Mouse (Mus musculus) ES-CJ7 (cell line): ENCODE results near the gene Htr1d.

Experiments
- DNase-seq: peaks from one replicate; pipeline ENCODE4 v3.0.0; 2011; ENCODE audit warnings: low read depth, low spot score

Gene Htr1d

DNA sequence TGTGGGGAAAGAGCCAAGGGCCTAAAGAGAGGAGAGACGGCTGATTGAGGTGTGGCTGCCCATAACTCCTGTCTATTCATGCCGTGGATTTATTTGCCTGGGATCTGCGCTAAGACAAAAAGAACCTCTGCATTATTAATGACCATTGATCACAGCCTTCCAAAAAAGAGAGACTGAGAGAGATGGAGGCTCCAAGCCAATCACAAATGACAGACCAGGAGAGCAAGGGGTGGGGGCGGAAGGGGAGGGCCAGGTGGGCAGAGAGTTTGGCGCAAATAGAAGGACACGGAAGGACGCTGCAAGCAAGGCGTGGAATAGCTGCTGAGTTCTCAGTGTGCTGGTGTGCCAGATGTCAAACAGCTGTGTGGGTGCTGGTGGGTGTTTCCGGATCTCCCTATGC is at the start of gene Htr1d:
Htr1d (plus strand) TSS at position 301 of the 400 bp plus-strand sequence.
- DNase-seq = no peak

- DNase-seq = no peak
Measured at GRCm38 (mm10) chr4:136377001-136377400, 46.3 kb upstream of the Htr1d start.

- no peak for DNase-seq
Measured at GRCm38 (mm10) chr4:136383052-136383451, 40.3 kb upstream of the Htr1d start.

DNA sequence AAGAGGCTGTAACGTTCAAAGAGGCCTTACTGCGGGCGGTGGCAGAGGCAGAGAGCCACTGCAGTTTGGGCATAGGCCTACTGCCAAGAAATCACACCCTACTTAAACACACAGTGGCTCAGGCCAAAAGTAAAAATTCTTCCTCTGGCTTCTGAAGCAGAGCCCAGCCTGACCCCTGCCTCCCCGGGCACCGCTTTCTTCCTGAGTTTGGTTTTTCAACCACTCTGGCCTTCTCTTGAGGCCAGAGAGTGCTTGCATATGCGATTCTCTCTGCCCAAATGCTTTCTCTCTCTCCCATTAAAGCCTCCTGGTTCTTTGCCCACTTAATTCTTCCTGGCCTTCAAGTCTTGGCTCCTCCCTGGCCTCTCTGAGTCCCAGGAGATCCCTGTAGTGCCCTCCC is 39.5 kb upstream of the Htr1d start:
- no peak for DNase-seq

DNA sequence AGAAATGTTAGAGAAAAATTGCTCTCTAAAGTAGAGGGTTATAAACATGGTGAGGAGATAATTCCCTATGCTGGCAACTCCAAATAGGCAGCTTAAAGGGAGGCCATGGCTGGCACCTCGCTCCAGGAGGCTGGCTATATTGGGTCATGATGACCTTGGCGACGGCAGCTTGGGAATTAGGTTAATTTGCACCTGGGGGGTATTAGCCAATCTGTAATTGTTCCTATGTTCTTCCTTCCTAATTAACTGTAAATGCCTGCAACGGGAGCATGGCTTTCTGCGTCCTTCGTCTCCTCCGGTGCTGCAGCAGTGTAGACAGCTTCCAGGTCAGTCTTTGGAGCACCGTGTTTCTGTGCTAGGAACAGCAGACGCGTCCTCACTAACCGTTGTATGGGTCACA is 36.1 kb upstream of the Htr1d start:
- no peak for DNase-seq

DNA sequence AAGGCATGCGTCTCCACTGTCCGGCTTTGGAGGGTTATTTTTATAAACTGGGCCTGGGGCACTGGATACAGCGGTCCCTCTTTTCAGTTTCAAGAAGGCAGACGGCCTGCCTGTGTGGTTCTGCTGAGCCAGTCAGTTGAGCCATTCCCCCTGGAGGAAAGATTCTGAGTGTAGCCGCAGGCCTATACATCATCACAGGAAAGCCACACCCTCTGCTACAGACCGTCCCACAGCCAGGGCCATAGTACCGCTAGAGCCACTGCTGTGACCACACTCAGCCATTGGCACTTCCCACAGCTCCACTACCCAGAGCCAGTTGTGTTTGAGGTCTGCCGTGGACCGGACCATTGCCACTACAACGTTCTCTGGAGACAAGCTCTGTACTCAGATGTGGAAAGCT is 21.5 kb upstream of the Htr1d start:
- peak; percentile 30 for DNase-seq

DNA sequence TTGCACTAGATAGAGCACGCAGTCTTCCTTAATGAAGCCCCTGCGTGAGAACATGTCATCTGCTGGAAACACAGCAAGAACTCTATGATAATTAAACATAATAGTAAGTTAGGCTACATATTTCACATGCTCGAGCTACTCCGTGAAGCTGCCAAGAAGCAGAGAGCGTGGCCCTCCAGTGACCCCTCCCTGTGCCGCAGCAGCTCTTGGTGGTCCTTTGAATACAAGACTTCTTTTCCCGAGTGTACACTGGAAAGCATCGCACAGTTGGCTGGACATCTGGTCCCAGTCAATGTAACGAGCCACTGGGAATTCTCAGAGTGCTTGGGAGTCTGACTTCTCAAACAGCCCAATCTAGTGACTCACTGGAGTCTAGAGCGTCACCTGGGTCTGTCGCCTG is 15.5 kb upstream of the Htr1d start:
- no peak for DNase-seq

DNA sequence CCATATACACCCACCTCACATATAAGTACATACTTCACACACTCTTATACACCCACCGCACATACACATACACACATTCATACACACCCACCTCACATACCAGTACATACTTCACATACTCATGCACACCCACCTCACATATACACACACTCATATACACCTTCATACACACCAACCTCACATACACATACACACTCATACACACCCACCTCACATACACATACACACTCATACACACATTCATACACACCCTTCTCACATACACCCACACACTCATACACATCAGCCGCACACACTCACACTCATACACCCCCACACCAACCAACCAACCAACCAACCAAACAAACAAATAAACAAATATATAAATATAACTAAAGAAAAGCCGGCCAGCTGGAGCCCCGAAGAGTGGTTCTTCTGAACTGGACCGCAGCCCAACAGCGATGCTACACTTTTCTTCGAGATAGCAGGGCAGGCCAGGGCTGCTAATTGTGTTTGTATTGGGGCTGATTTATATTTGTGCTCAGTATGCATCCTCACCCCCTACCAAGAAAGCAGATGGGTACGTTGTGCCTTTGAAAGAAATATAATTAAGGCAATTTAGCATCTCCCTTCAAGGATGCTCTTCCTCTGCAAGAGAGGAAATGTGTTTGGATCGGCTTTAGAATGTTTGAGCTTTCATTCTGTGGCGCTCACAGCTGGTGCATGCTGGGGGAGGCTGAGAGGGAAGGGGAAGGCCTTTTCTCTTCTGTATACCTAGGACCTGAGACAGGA is 11.1 kb upstream of the Htr1d start:
- DNase-seq = no peak

DNA sequence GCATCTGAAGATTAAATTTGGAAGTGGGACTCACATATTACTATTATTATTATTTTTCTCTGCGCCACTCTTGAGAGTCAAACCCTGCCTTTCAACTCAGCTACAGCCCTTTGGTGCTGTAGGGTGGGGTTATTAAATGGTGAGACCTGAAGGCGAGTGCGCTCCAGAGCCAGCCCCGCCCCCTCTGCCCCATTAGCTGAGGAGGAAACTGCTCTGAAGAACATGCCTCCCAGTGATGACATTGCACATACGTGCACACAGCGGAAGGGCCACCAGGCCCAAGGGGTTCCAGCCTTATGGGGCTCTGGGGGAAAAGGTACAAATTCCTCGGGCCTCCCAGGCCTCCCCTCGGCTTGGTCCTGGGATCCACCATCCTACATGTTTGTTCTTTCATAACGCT is 7.8 kb upstream of the Htr1d start:
- no peak for DNase-seq

DNA sequence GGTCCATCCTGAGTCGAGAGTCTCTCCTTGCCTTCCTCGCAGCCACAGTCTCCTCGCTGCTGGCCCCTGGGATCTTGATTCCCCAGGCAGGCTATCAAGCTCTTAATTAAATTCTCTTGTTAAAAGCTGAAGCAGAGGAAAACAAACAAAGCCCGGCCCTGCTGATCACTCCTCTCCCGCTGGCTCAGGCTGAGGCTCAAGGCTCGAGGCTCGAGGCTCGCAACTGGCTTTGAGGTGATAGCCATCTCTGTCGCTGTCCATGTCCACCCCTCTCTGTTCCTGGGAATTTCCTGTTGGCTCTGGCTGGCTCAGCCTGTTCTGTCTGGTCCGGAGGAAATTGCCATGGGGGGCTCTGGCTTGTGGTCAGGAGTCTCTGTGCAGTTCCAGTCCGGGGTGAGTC is 4.4 kb upstream of the Htr1d start:
- no peak for DNase-seq

- no peak for DNase-seq
Measured at GRCm38 (mm10) chr4:136419386-136419785, 3.9 kb upstream of the Htr1d start.

DNA sequence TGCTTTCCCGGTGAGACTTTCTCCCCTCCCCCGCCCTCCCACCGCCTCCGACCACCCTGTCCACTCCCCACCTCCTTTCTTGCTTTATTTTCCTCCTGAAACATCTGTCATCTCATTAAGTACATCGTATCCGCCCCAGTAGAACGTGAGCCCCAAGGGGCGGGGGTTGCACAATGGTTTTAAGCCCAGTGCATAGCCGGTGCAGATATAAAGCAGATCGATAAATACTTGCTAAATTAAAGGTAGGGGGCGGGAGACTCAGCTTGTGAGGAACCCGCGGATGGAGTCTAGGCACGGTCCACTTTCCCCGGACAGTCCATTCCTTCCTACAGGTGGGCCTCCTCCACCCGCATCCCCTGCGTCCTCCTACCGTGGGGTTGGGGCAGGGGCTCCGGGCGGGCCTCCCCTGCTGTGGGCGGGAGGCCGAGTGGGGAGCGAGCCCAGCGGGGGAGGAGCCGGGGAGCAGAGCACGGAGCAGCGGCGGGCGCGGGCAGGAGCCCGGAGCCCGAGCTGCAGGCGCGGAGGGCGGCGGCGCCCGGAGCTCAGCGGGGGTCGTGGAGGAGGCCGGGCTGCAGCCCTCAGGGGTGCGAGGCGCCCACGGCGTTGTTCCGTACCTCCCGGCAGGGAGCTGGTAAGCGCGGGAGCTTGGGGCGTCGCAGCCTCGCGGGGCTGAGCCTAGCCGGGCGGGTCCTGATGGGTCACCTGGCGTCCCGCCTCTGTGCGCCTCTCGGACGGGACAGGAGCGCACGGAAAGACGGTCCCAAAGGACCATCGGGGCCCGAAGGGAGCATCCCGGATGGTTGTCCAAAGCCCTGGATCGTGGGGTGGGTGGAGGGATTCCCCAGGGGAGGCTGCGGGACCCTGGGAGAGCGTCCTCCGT is 1.0 kb downstream of the Htr1d start:
- DNase-seq = no peak

DNA sequence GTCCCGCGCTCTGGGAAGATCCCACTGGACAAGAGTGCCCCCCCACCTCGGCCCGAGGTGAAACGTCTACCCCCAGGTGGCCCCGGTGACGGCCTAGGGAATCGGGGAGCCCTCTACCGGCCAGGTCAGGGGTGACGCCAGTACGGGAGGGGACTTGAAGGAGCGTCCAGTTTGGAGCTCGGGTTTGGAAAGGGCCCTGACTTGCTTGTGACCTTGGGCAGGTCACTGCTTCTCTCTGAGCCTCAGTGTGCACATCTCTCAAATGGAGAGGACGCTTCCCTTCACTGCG is 1.6 kb downstream of the Htr1d start:
- DNase-seq = peak; percentile 37

DNA sequence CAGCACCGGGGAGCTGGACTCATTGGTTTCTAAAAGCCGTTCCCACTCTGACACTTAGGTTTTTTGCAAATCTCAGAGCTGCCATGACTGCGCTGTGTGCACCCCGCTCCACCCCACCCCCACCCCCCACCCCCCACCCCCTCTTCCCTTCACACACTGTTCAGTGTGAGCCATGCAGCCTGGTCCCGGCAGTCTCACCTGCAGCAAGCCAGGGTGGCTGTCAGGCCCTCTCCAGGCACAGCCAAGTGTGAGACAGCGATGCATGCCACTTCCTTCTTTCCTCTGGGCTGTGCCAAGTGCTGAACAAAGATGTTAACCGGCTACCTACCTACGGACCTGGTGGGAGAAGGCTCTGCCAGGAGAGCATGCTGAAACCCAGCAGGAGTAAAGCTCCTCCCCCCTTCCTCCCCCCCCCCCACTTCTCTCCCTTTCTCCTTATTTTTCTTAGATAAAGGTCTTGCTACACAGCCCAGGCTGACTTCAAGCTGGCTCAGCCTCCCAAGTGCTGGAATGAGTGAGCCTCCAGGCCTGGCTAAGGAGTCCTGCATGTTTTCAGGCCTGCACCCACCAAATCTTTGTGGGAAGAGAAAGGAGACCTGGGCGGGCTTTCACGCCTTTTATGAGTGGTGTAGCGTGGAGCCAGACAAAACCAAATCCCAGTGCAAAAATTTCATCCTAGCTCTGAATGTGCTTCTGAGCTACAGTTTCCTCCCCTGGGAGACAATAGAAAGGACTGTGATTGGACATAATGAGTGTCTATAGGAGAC is 7.5 kb downstream of the Htr1d start:
- DNase-seq = no peak

DNA sequence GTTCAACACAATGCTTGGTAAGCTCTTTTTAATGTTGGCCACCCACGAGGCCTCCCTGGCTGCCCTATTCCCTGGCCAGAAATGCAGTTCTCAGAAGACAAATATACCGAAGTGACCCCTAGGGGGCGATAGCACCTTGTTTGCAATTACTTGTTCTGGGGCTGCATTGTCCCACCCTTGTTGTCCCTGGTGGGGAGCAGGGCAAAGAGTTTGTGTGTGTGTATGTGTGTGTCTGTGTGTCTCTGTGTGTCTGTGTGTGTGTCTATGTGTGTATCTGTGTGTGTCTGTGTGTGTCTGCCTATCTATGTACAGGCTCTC is 8.0 kb downstream of the Htr1d start:
- DNase-seq = peak; percentile 79

- DNase-seq = no peak
Measured at GRCm38 (mm10) chr4:136434029-136434428, 10.7 kb downstream of the Htr1d start.

GRCm38 (mm10) chr4:136439106-136439505 is 15.8 kb downstream of the Htr1d start:
- DNase-seq = no peak

DNA sequence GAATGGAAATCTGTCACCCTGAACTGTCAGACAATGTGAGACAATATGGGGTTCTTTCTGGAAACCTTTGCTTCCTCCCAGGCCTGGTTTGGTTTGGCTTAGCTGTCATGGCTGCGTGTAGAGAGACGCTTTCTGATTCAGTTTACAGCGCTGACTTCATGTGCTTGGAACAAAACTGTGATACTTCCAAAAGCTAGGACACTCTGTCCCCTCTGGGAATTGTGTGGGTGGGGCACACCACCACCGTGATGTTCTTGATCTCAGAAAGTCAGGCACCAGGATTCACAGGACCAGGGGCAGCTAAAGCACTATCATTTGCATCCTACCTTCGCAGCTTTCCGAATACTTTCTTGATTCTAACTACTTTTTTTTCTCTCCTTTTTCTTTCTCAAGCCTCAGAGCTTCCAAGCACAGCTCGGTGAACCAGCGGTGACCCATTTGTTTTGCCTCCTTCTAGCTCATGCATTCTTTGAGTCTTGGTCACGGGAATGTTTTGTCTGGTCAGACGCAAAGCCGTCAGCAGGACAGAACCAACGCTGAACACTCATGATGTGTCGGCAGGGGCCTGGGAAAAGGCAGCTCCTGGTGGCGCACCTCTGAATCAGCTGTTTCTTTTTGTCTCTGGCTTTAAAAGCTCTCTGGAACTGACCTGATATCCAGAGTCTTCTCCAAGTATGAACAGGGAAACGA is 18.2 kb downstream of the Htr1d start:
- DNase-seq = no peak

DNA sequence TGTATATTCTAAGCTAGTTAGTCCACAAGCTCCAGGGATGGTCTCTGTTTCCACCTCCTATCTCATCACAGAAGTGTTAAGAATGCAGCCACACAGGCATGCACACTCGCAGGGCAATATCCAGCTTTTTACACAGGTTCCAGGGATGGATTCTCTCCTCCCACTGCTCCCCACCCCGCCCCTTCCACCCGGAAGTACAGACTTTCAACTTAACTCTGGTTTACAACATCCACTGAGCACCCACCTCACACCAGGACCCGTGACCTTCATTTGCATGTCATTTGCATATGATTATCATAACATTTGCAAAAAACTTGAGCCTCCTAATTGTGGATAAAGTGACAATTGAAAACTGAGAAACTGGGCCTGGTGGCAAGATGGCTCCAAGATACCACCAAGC is 21.2 kb downstream of the Htr1d start:
- peak; percentile 61 for DNase-seq

DNA sequence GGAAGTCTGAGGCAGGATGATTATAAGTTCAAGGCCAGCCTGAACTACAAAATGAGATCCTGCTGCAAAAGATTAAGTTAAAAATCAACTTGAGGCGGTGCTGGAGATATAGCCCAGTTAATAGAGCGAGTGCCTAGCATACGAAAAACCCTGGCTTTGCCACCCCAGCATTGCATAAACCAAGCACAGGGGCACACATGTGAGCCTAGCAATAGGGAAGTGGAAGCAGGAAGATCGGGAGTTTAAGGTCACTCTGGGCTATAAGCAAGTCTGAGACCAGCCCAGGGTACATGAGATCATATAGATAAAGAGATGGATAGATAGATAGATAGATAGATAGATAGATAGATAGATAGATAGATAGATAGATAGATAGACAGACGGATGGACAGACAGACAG is 26.5 kb downstream of the Htr1d start:
- DNase-seq = no peak

DNA sequence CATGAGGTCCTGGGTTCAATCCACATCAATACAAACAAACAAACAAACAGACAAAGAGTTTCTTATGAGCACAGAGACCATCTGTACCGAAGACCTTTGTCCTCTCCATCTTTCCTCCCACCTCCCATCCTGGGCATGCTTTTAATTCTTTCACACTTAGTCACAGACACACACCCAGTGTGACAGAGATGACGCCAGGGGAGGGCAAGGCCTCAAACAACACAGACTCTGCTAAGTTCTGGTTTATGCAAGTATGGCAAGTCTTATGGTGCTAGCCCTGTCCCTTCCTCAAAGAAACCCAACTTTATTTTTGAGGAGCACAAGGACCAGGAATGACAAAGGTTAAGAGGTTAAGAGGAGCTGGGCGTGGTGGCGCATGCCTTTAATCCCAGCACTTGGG is 26.9 kb downstream of the Htr1d start:
- DNase-seq = peak; percentile 35

GRCm38 (mm10) chr4:136451564-136451963 is 28.2 kb downstream of the Htr1d start:
- DNase-seq = no peak
